Mouse (Mus musculus) myocyte (in vitro differentiated cells): ENCODE data around the gene Tmem175.

Experiments used
- CEBPB ChIP-seq: IDR thresholded peaks from 2 replicates; pipeline ENCODE4 v1.6.1; 2011; ENCODE audit warnings: mild to moderate bottlenecking, moderate library complexity; ENCODE audit not compliant: poor library complexity, insufficient read depth, severe bottlenecking
- MAX ChIP-seq: IDR thresholded peaks from one replicate; pipeline ENCODE4 v1.6.1; 2011; ENCODE audit warnings: low read depth, mild to moderate bottlenecking, control low read depth
- MYOD1 ChIP-seq, 3 experiments: IDR thresholded peaks; one replicate each; pipeline ENCODE4 v1.6.1; 2011; ENCODE audit warnings: control low read depth in 2 of 3, low read depth in 2 of 3, mild to moderate bottlenecking in 2 of 3, moderate library complexity in 1 of 3; ENCODE audit not compliant: insufficient read length in 2 of 3, control insufficient read depth in 1 of 3
- MYOG ChIP-seq, 3 experiments: IDR thresholded peaks; one replicate each; pipeline ENCODE4 v1.6.1; 2011; ENCODE audit warnings: control low read depth in 2 of 3, low read depth in 2 of 3, mild to moderate bottlenecking in 2 of 3; ENCODE audit not compliant: insufficient read length in 2 of 3, control insufficient read depth in 1 of 3, insufficient read depth in 1 of 3
- POLR2A ChIP-seq: IDR thresholded peaks from one replicate; pipeline ENCODE4 v1.6.1; 2011; ENCODE audit warnings: low read depth, mild to moderate bottlenecking, control low read depth, moderate library complexity; ENCODE audit not compliant: insufficient read length
- POLR2AphosphoS2 ChIP-seq: IDR thresholded peaks from one replicate; pipeline ENCODE4 v1.6.1; 2011; ENCODE audit warnings: low read depth, control low read depth; ENCODE audit not compliant: insufficient read length
- REST ChIP-seq: IDR thresholded peaks from one replicate; pipeline ENCODE4 v1.6.1; 2011; ENCODE audit warnings: mild to moderate bottlenecking, control low read depth, moderate library complexity; ENCODE audit not compliant: insufficient read depth, insufficient read length
- TCF12 ChIP-seq: IDR thresholded peaks from one replicate; pipeline ENCODE4 v1.6.1; 2011; ENCODE audit warnings: mild to moderate bottlenecking, control low read depth; ENCODE audit not compliant: poor library complexity, insufficient read depth, severe bottlenecking
- USF1 ChIP-seq: IDR thresholded peaks from one replicate; pipeline ENCODE4 v1.6.1; 2011; ENCODE audit warnings: low read depth, mild to moderate bottlenecking, control low read depth, moderate library complexity

GRCm38 (mm10) chr5:108668977-108669936 lies 39.7 kb downstream of the Tmem175 start, which contains the start of gene Dgkq:
- TF ChIP-seq POLR2A (peak; percentile 56), MYOD1 (IDR thresholded peaks at IDR 0.05; ENCODE audit: control insufficient read depth in 1 of 3, insufficient read length in 2 of 3, low read depth in 2 of 3) (no peak), TCF12 (no peak), REST (no peak), MAX (no peak), USF1 (peak; percentile 85), MYOG (IDR thresholded peaks at IDR 0.05; ENCODE audit: control insufficient read depth in 1 of 3, insufficient read depth in 1 of 3, insufficient read length in 2 of 3, low read depth in 2 of 3) (no peak), POLR2AphosphoS2 (peak; percentile 48), CEBPB (no peak)
